Mouse (Mus musculus): ENCODE data around the gene Tsc22d1. TPM values are rescaled to one million over a fixed set of nuclear protein-coding genes. Genes with fewer than 3 reads are reported as not detected.

Gene Tsc22d1
- polyA plus RNA-seq, 1 experiment = 1,170 TPM

- Histone ChIP-seq H3K9me3 (peaks cover 8% of the 10 kb centered on the region), H3K27me3 (replicated peaks) (peaks cover 18% of the 10 kb centered on the region), H3K4me1 (peaks cover 55% of the 10 kb centered on the region), H3K36me3 (replicated peaks; ENCODE audit: low read length) (no peaks in the 10 kb centered on the region), H3K4me3 (replicated peaks) (no peak overlapping the region)
- TF ChIP-seq FLI1 (IDR thresholded peaks at IDR 0.05; ENCODE audit: low read length) (no peak), GATA1 (IDR thresholded peaks at IDR 0.05; ENCODE audit: borderline replicate concordance, low read length) (no peak)
Measured at GRCm38 (mm10) chr14:76523344-76523743, 108.6 kb downstream of the Tsc22d1 start.

GRCm38 (mm10) chr14:76526467-76526866, 111.7 kb downstream of the Tsc22d1 start:
- TF ChIP-seq FLI1 (IDR thresholded peaks at IDR 0.05; ENCODE audit: low read length) (no peak), GATA1 (IDR thresholded peaks at IDR 0.05; ENCODE audit: borderline replicate concordance, low read length) (no peak)
- Histone ChIP-seq H3K4me3 (replicated peaks) (no peak overlapping the region), H3K4me1 (peaks cover 54% of the 10 kb centered on the region), H3K9me3 (peaks cover 6% of the 10 kb centered on the region), H3K36me3 (replicated peaks; ENCODE audit: low read length) (no peaks in the 10 kb centered on the region), H3K27me3 (replicated peaks) (peaks cover 18% of the 10 kb centered on the region)

GRCm38 (mm10) chr14:76527030-76527719, 112.4 kb downstream of the Tsc22d1 start:
- Histone ChIP-seq H3K9me3 (peaks cover 6% of the 10 kb centered on the region), H3K27me3 (replicated peaks) (peaks cover 17% of the 10 kb centered on the region), H3K4me3 (replicated peaks) (no peak overlapping the region), H3K4me1 (peaks cover 54% of the 10 kb centered on the region), H3K36me3 (replicated peaks; ENCODE audit: low read length) (no peaks in the 10 kb centered on the region)
- TF ChIP-seq GATA1 (IDR thresholded peaks at IDR 0.05; ENCODE audit: borderline replicate concordance, low read length) = no peak
- TF ChIP-seq FLI1 (IDR thresholded peaks at IDR 0.05; ENCODE audit: low read length) = no peak

GRCm38 (mm10) chr14:76527758-76528313, 113.1 kb downstream of the Tsc22d1 start:
- Histone ChIP-seq H3K9me3 (peaks cover 6% of the 10 kb centered on the region), H3K4me1 (peaks cover 59% of the 10 kb centered on the region), H3K27me3 (replicated peaks) (peaks cover 16% of the 10 kb centered on the region), H3K4me3 (replicated peaks) (no peak overlapping the region), H3K36me3 (replicated peaks; ENCODE audit: low read length) (no peaks in the 10 kb centered on the region)
- TF ChIP-seq FLI1 (IDR thresholded peaks at IDR 0.05; ENCODE audit: low read length) = no peak
- no peak for TF ChIP-seq GATA1 (IDR thresholded peaks at IDR 0.05; ENCODE audit: borderline replicate concordance, low read length)

GRCm38 (mm10) chr14:76528641-76529040, 113.9 kb downstream of the Tsc22d1 start:
- H3K36me3 ChIP-seq (replicated peaks; ENCODE audit: low read length) = no peaks in the 10 kb centered on the region
- peaks cover 16% of the 10 kb centered on the region for H3K27me3 ChIP-seq (replicated peaks)
- H3K9me3 ChIP-seq = peaks cover 6% of the 10 kb centered on the region
- peaks cover 67% of the 10 kb centered on the region for H3K4me1 ChIP-seq
- no peak for TF ChIP-seq GATA1 (IDR thresholded peaks at IDR 0.05; ENCODE audit: borderline replicate concordance, low read length)
- H3K4me3 ChIP-seq (replicated peaks) = no peak overlapping the region

- TF ChIP-seq GATA1 (IDR thresholded peaks at IDR 0.05; ENCODE audit: borderline replicate concordance, low read length) (no peak), FLI1 (IDR thresholded peaks at IDR 0.05; ENCODE audit: low read length) (no peak)
Measured at GRCm38 (mm10) chr14:76531027-76531660, 116.4 kb downstream of the Tsc22d1 start.

GRCm38 (mm10) chr14:76532257-76533169, 117.8 kb downstream of the Tsc22d1 start:
- no peaks in the 10 kb centered on the region for H3K36me3 ChIP-seq (replicated peaks; ENCODE audit: low read length)
- H3K4me1 ChIP-seq = peaks cover 57% of the 10 kb centered on the region
- H3K9me3 ChIP-seq = no peaks in the 10 kb centered on the region
- TF ChIP-seq GATA1 (IDR thresholded peaks at IDR 0.05; ENCODE audit: borderline replicate concordance, low read length) = no peak
- no peak for TF ChIP-seq FLI1 (IDR thresholded peaks at IDR 0.05; ENCODE audit: low read length)
- H3K27me3 ChIP-seq (replicated peaks) = peaks cover 14% of the 10 kb centered on the region
- peak overlapping the region; percentile 6 for H3K4me3 ChIP-seq (replicated peaks)

More at GRCm38 (mm10) chr14:76531027-76531660, 116.4 kb downstream of the Tsc22d1 start:
- Histone ChIP-seq H3K4me1 (peaks cover 63% of the 10 kb centered on the region), H3K9me3 (no peaks in the 10 kb centered on the region), H3K27me3 (replicated peaks) (peaks cover 12% of the 10 kb centered on the region), H3K4me3 (replicated peaks) (no peak overlapping the region), H3K36me3 (replicated peaks; ENCODE audit: low read length) (no peaks in the 10 kb centered on the region)

- no peaks in the 10 kb centered on the region for H3K36me3 ChIP-seq (replicated peaks; ENCODE audit: low read length)
- H3K27me3 ChIP-seq (replicated peaks) = peaks cover 17% of the 10 kb centered on the region
- H3K4me1 ChIP-seq = peaks cover 51% of the 10 kb centered on the region
- peak overlapping the region; percentile 6 for H3K4me3 ChIP-seq (replicated peaks)
- TF ChIP-seq FLI1 (IDR thresholded peaks at IDR 0.05; ENCODE audit: low read length) = no peak
- TF ChIP-seq GATA1 (IDR thresholded peaks at IDR 0.05; ENCODE audit: borderline replicate concordance, low read length) = no peak
- H3K9me3 ChIP-seq = no peaks in the 10 kb centered on the region
Measured at GRCm38 (mm10) chr14:76533170-76533815, 118.5 kb downstream of the Tsc22d1 start.

- no peaks in the 10 kb centered on the region for H3K36me3 ChIP-seq (replicated peaks; ENCODE audit: low read length)
- peaks cover 17% of the 10 kb centered on the region for H3K27me3 ChIP-seq (replicated peaks)
- H3K4me1 ChIP-seq = peaks cover 50% of the 10 kb centered on the region
- TF ChIP-seq GATA1 (IDR thresholded peaks at IDR 0.05; ENCODE audit: borderline replicate concordance, low read length) = no peak
- TF ChIP-seq FLI1 (IDR thresholded peaks at IDR 0.05; ENCODE audit: low read length) = no peak
- H3K9me3 ChIP-seq = no peaks in the 10 kb centered on the region
- no peak overlapping the region for H3K4me3 ChIP-seq (replicated peaks)
Measured at GRCm38 (mm10) chr14:76535096-76535495, 120.3 kb downstream of the Tsc22d1 start.
